10 mouse cellular contexts compared by ENCODE assay signal in genomic region chr13:37882521-37882920, GRCm38 (mm10).
DNase-seq lines count a peak whose midpoint lies in the region; ATAC-seq and TF ChIP-seq lines count a peak whose summit lies in the region.
"Had no signal": no experiment of that assay in that cellular context is flagged by ENCODE, and none has a peak within 500 bp of the region (broad histone marks: within the 10 kb centered on the region; RNA-seq: fewer than 3 reads in every experiment).

No protein-coding gene starts in this region.

- no peak overlapping the region for H3K4me3 ChIP-seq in liver, adult 2 months (ENCODE audit: insufficient read depth, low read depth, low read length)
- H3K4me3 ChIP-seq in lung, embryonic 16.5 days (ENCODE audit: low read length), result no peak overlapping the region
- no peak overlapping the region for H3K4me3 ChIP-seq in midbrain, embryonic 15.5 days
- H3K4me3 ChIP-seq: limb, embryonic 13.5 days; neural tube, embryonic 13.5 days had no signal

- peak; percentile 68 for ATAC-seq in lung, embryonic 16.5 days (ENCODE audit: low read depth)
- ATAC-seq in midbrain, embryonic 15.5 days (replicated peaks), result no peak

- H3K36me3 ChIP-seq in liver, adult 2 months (ENCODE audit: control insufficient read depth, insufficient read depth, low read length), result no peaks in the 10 kb centered on the region
- no peaks in the 10 kb centered on the region for H3K36me3 ChIP-seq in lung, embryonic 16.5 days (ENCODE audit: control insufficient read depth, insufficient read depth, low read length)
- no peaks in the 10 kb centered on the region for H3K36me3 ChIP-seq in midbrain, embryonic 15.5 days (replicated peaks)
- H3K36me3 ChIP-seq: limb, embryonic 13.5 days; neural tube, embryonic 13.5 days had no signal

- no peak for TF ChIP-seq CTCF in liver, adult 2 months (IDR thresholded peaks at IDR 0.05; ENCODE audit: low read depth, low read length)

- peak overlapping the region; percentile 47 for H3K27ac ChIP-seq in liver, adult 2 months (replicated peaks; ENCODE audit: insufficient read depth, low read depth, low read length)
- no peak overlapping the region for H3K27ac ChIP-seq in lung, embryonic 16.5 days (ENCODE audit: low read length)
- no peak overlapping the region for H3K27ac ChIP-seq in midbrain, embryonic 15.5 days
- H3K27ac ChIP-seq: limb, embryonic 13.5 days; neural tube, embryonic 13.5 days had no signal

- H3K9me3 ChIP-seq in lung, embryonic 16.5 days (ENCODE audit: control insufficient read depth, low read length), result no peaks in the 10 kb centered on the region
- H3K9me3 ChIP-seq in midbrain, embryonic 15.5 days, result no peaks in the 10 kb centered on the region
- H3K9me3 ChIP-seq: limb, embryonic 13.5 days; neural tube, embryonic 13.5 days had no signal

- peaks cover 51% of the 10 kb centered on the region for H3K4me1 ChIP-seq in liver, adult 2 months (ENCODE audit: control insufficient read depth, insufficient read depth, low read length)
- H3K4me1 ChIP-seq in lung, embryonic 16.5 days (replicated peaks; ENCODE audit: control insufficient read depth, insufficient read depth, low read length), result peaks cover 50% of the 10 kb centered on the region
- no peaks in the 10 kb centered on the region for H3K4me1 ChIP-seq in midbrain, embryonic 15.5 days

- no peak overlapping the region for H3K9ac ChIP-seq in liver, adult 2 months (ENCODE audit: low read depth, low read length)
- H3K9ac ChIP-seq in lung, embryonic 16.5 days (ENCODE audit: low read length), result no peak overlapping the region
- H3K9ac ChIP-seq in midbrain, embryonic 15.5 days, result no peak overlapping the region
- H3K9ac ChIP-seq: limb, embryonic 13.5 days; neural tube, embryonic 13.5 days had no signal

- 59% methylated on average over 8 of the region's 8 CpGs for WGBS in liver, adult 2 months
- 32% methylated on average over 8 of the region's 8 CpGs for WGBS in lung, embryonic 16.5 days
- 93% methylated on average over 8 of the region's 8 CpGs for WGBS in midbrain, embryonic 15.5 days

- H3K4me2 ChIP-seq in lung, embryonic 16.5 days (ENCODE audit: low read depth, low read length), result no peak overlapping the region
- no peak overlapping the region for H3K4me2 ChIP-seq in midbrain, embryonic 15.5 days
- H3K4me2 ChIP-seq: limb, embryonic 13.5 days; neural tube, embryonic 13.5 days had no signal

- no peaks in the 10 kb centered on the region for H3K27me3 ChIP-seq in liver, adult 2 months (ENCODE audit: control insufficient read depth, insufficient read depth, low read length)
- H3K27me3 ChIP-seq in lung, embryonic 16.5 days (ENCODE audit: control insufficient read depth, insufficient read depth, low read depth, low read length), result no peaks in the 10 kb centered on the region
- no peaks in the 10 kb centered on the region for H3K27me3 ChIP-seq in midbrain, embryonic 15.5 days (replicated peaks)
- H3K27me3 ChIP-seq: limb, embryonic 13.5 days; neural tube, embryonic 13.5 days had no signal

- H3K79me2 ChIP-seq in liver, adult 2 months (ENCODE audit: control insufficient read depth, insufficient read depth, low read length), result peaks cover 61% of the 10 kb centered on the region

- no peak for TF ChIP-seq POLR2A in liver, adult 2 months (IDR thresholded peaks at IDR 0.05; ENCODE audit: extremely low read depth, insufficient read depth, low read length)

- DNase-seq in liver, adult 2 months (ENCODE audit: extremely low read depth, low read depth, low spot score), result peak; percentile 41
- DNase-seq in liver, result no peak
- DNase-seq in gastrocnemius, postnatal 10 days, result peak; percentile 41
- peak; percentile 59 to 69 for DNase-seq in thymus, postnatal 10 days (ENCODE audit: low spot score in 2 of 2)
- no peak for DNase-seq in spleen, adult 18-20 months
- no peak for DNase-seq in layer of hippocampus, postnatal 10 days (ENCODE audit: low spot score in 2 of 2)

Comparison
In these comparisons a context has a peak if more than half of its experiments do, and no peak if none do; other contexts are left out.
1. DNase-seq: peak in liver, adult 2 months (single experiment), gastrocnemius, postnatal 10 days (single experiment) and thymus, postnatal 10 days (2 of 2); none in liver (single experiment), spleen, adult 18-20 months (0 of 2) and layer of hippocampus, postnatal 10 days (0 of 2).